Mouse (Mus musculus): ENCODE measurements at regions not wholly inside any gene's neighbourhood (a gene's known extent, or its start where the extent isn't known, plus 50 kb on each side); places are given as distances from the start of the nearest gene placed in this dataset.

- no peaks in the 10 kb centered on the region for H3K36me3 ChIP-seq
- no peaks in the 10 kb centered on the region for H3K4me1 ChIP-seq
- no peak overlapping the region for H3K27ac ChIP-seq
- H3K27me3 ChIP-seq, result no peaks in the 10 kb centered on the region
- no peak overlapping the region for H3K4me2 ChIP-seq (replicated peaks)
- no peak overlapping the region for H3K4me3 ChIP-seq
- H3K9ac ChIP-seq, result no peak overlapping the region
- ATAC-seq (ENCODE audit: low FRiP score, low read depth), result no peak
- no peaks in the 10 kb centered on the region for H3K9me3 ChIP-seq
- 85% methylated on average over 5 of the region's 5 CpGs for WGBS
Measured at GRCm38 (mm10) chr13:38281712-38282111, 63.2 kb upstream of the Bmp6 start.

GRCm38 (mm10) chr13:38287960-38288359, 56.9 kb upstream of the Bmp6 start:
- 87% methylated on average over 3 of the region's 3 CpGs for WGBS
- Histone ChIP-seq H3K36me3 (no peaks in the 10 kb centered on the region), H3K9ac (no peak overlapping the region), H3K4me3 (no peak overlapping the region), H3K4me1 (peaks cover 24% of the 10 kb centered on the region), H3K27me3 (no peaks in the 10 kb centered on the region), H3K27ac (no peak overlapping the region), H3K9me3 (no peaks in the 10 kb centered on the region), H3K4me2 (replicated peaks) (no peak overlapping the region)
- ATAC-seq (ENCODE audit: low FRiP score, low read depth), result no peak

DNA sequence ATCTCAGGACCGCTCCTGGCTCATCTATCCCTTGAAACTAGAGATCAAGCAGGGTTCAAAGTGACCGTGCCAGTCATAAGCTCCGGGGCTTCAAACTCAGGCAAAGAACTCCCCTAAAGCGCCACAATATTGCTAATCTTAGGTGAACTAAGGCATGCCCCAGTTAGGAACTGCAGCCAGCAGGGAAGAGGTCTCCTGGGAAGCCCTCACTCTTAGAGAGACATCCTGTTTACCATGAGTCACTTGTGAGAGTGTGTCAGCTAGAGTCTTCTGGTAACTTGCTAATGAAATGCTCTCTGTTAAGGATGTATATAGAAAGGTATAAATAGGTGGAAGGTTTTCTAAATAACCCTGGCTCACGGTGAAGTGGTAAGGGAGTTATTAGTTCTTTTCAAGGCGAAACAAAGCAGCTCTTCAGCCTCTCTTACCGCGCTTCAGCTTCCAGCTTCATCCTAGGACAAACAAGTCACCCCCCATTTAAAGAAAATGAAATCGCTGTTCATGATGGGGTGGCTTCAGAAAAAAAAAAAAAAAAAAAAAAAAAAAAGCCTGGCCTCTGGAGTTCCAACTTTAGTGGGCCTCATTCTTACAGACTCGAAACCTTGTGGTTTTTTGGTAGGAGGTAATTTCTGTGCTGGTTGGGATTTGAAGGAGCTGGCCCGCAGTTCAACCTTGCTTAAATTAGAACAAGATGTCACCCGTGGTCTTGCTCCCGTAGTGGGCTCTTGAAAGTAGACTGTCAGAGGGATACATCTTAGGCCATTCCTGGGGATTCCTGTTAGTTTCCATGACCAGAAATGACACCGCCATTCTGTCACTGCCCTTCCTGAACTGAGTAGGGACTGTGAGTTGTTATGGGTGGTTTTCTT, 56.1 kb upstream of the Bmp6 start:
- ATAC-seq (ENCODE audit: low FRiP score, low read depth), result no peak
- H3K4me3 ChIP-seq, result no peak overlapping the region

GRCm38 (mm10) chr13:38290287-38290941, 54.5 kb upstream of the Bmp6 start:
- H3K9ac ChIP-seq, result no peak overlapping the region
- H3K4me3 ChIP-seq, result no peak overlapping the region
- H3K27me3 ChIP-seq, result no peaks in the 10 kb centered on the region
- no peaks in the 10 kb centered on the region for H3K36me3 ChIP-seq
- no peaks in the 10 kb centered on the region for H3K9me3 ChIP-seq
- peaks cover 24% of the 10 kb centered on the region for H3K4me1 ChIP-seq
- H3K4me2 ChIP-seq (replicated peaks), result peak overlapping the region; percentile 44
- WGBS, result 21% methylated on average over 17 of the region's 21 CpGs
- H3K27ac ChIP-seq, result peak overlapping the region; percentile 52; the same call in 1 of the 2 replicates
- peak; percentile 58 for ATAC-seq (ENCODE audit: low FRiP score, low read depth)

More for the DNA sequence above, 56.1 kb upstream of the Bmp6 start:
- no peak overlapping the region for H3K9ac ChIP-seq
- no peak overlapping the region for H3K4me2 ChIP-seq (replicated peaks)
- 54% methylated on average over 14 of the region's 14 CpGs for WGBS
- H3K36me3 ChIP-seq, result no peaks in the 10 kb centered on the region
- peak overlapping the region; percentile 55 for H3K27ac ChIP-seq
- H3K4me1 ChIP-seq, result peaks cover 24% of the 10 kb centered on the region
- H3K9me3 ChIP-seq, result no peaks in the 10 kb centered on the region
- H3K27me3 ChIP-seq, result no peaks in the 10 kb centered on the region

DNA sequence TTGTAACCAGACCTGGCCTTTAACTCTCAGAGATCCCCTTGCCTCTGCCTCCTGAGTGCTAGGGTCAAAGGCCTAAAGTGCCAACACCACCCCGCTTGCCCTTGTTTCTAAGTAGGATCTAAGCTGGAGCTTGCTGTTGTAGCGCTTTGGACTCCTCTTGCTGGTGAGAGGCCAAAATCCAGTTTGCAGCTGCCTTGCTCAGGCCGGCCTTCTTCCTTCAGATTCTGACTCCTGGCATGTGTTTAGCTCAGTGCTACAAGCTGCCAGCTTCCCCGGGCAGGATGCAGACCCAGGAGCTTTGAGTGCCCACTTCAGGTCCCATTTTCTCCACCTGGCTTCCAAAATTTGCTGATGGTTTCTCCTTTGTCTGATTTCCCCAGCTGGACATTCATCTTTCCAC, 53.4 kb upstream of the Bmp6 start:
- Histone ChIP-seq H3K4me1 (peaks cover 24% of the 10 kb centered on the region), H3K4me3 (no peak overlapping the region), H3K27ac (no peak overlapping the region), H3K9ac (no peak overlapping the region), H3K9me3 (no peaks in the 10 kb centered on the region), H3K36me3 (no peaks in the 10 kb centered on the region), H3K4me2 (replicated peaks) (no peak overlapping the region), H3K27me3 (no peaks in the 10 kb centered on the region)
- no peak for ATAC-seq (ENCODE audit: low FRiP score, low read depth)
- WGBS, result 91% methylated on average over 4 of the region's 4 CpGs
